Mouse (Mus musculus): ENCODE results near the gene Plppr3. TPM values are rescaled to one million over a fixed set of nuclear protein-coding genes. Genes with fewer than 3 reads are reported as not detected.
A peak's percentile ranks its signal among the peaks of the same experiment; 100 is the strongest.

The Plppr3 gene
- under 1 TPM; 0.16 to 0.50 TPM for total RNA-seq (2021)
- long read RNA-seq, experiment 1, partial matches to known transcripts: 0 of 7 reads
- long read RNA-seq, experiment 1, other reads (novel, unspliced or antisense): 7 of 7 reads
- long read RNA-seq, experiment 2, partial matches to known transcripts: 0 of 2 reads
- long read RNA-seq, experiment 2, other reads (novel, unspliced or antisense): 1 of 2 reads

DNA sequence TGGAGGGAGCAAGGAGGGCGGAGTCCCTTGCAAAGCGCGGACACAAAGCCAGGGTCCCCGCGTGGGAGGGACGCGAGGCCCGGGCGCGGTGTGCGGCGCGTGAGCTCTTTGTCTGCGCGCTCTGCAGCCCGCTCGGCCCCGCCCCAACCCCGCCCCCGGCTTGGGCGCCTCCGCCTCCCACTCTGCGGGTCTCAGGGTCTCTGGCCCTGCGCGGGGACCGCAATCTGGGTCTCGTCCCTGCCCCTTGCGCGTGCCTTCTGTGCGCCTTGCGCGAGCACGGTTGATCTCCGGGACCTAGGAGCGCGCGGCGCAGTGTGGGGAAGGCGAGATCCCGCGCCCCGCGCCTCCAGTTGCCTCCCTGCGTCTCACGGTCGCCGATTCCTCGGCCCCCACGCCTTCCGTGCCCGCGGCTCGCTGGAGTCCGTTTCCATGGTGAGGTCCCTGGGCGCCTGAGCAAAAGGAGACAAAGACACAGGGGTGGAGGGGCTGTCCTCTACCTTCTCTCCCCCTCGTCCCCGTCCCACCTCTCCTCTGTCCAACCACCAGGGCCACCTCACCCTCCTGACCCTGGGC is at the start of gene Plppr3, which contains the start of gene Prtn3:
TSS of gene Plppr3 (minus strand) at position 345 of the 573 bp plus-strand sequence.
TSS of gene Prtn3 (plus strand) at position 187 of the 573 bp plus-strand sequence.
- no peak for DNase-seq

GRCm38 (mm10) chr10:79921572-79921971 is 47.1 kb upstream of the Plppr3 start:
- no peak for DNase-seq

DNA sequence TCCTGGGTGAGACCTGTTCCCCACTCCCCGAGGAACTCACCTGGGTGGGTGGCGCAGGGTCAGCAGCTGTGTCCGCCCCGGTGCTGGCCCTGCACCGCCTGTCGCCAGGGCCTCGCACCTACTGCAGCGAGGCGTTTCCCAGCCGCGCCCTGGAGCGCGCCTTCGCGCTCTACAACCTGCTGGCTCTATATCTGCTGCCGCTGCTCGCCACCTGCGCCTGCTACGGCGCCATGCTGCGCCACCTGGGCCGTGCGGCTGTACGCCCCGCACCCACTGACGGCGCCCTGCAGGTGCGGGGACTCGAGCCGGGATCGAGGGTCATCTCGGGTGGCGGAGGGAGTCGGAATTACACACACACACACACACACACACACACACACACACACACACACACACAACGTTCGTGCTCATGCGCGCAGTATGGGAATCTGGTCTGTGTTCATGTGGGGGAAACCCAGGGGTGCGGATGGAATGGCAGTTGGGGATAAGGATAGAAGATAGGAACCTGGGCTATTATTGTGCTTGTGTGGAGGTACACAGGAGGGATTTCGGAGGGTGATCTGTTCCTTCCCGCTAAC is 46.6 kb upstream of the Plppr3 start, which contains the start of gene R3hdm4:
TSS of gene R3hdm4 (minus strand) at position 251 of the 578 bp plus-strand sequence.
- no peak for DNase-seq

DNA sequence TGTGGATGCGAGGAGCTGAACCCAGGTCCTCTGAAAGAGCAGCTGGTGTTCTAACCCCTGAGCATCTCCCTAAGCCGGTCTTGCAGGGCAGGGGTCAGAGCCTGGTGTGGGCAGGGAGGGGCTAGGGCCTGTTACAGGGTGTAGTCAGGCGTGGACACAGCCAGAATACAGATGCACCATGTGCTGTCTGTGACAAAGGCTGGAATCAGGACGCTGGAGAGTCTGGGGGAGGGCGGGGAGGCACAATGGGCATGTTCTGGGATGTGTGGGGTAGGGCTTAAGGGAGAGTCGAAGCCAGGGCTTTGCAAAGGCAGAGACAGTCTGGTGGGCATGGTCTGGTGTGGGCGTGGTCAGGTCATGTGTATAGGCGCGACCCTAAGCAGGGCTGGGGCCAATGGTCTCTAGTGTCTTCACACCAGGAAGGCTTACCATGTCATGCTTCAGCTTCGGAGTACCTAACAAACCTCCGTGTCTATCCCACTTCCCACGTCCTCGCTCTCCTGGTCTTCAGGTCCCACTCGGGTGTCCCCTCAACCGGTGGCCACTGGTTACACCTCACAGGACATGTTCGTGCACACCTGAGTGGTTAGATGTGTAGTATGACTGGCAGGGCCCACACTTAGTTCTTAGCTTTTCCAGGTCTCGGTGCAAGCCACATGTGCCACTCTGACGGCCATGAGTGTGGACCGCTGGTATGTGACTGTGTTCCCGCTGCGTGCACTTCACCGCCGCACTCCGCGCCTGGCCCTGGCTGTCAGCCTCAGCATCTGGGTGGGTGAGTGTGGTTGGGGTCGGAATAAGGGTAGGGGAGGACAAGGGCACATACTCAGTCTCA is 45.8 kb upstream of the Plppr3 start:
- DNase-seq: no peak

- no peak for DNase-seq
Observed at GRCm38 (mm10) chr10:79919251-79919849, 44.9 kb upstream of the Plppr3 start.

DNA sequence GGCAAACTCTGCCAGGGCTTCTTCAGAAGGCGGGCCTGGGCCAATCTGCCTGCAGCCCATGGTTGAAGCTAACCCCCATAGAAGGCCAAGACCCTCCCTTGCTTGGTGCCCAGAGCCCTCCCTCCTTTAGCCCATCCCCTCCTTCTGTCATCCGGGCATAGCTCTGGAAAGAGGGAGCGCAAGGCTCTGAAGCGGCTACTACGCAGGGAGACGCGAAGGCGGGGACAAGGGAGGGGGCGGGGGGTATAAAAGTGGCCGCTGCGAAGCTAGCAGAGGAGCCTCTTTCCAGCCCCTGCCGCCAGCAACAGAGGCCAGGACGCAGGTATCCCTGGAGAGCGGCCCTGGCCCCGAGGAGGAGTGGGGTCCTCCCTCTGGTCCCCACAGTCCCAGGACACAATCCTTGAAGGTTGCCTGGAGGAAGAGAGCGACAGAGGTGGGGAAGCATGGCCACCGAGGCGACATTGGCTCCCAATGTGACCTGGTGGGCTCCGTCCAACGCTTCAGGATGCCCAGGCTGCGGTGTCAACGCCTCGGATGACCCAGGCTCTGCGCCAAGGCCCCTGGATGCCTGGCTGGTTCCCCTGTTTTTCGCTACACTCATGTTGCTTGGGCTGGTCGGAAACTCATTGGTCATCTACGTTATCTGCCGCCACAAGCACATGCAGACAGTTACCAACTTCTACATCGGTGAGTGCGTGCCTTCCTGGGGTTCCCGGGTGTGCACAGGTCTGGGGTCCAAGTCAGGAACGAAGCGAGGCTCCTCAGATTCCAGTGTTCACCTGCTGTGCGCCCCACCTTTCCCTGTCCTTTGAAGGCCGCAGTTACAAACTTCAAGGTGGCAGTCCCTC is 44.0 kb upstream of the Plppr3 start:
- DNase-seq: peak in 1 of 2 experiments; percentile 43

DNA sequence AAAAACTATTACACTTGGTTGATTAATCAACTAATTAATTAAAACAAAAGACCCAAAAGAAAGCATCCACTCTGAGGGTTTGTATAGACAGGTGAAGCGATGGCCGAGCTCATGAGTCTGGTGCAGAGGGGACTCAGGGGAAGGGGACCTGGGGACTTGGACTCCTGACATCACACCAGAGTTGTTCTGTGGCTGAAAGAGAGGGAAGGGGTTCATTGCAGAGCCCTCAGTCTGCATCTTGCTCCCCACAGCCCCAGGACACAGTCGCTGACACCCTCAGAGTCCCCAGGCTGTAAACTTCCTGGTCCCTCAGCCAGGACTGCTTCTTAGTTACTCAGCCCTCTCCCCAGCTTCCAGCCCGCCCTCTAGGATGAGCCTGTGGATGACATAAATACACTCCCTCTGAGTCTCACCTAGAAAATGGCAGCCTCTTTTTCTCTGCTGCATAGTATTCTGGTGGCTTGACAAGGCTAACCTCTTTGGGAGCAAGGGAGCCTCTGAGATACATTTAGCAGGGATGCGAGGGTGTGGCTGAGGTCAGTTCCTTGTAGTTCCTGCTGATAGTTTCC is 43.2 kb upstream of the Plppr3 start:
- DNase-seq: no peak

DNA sequence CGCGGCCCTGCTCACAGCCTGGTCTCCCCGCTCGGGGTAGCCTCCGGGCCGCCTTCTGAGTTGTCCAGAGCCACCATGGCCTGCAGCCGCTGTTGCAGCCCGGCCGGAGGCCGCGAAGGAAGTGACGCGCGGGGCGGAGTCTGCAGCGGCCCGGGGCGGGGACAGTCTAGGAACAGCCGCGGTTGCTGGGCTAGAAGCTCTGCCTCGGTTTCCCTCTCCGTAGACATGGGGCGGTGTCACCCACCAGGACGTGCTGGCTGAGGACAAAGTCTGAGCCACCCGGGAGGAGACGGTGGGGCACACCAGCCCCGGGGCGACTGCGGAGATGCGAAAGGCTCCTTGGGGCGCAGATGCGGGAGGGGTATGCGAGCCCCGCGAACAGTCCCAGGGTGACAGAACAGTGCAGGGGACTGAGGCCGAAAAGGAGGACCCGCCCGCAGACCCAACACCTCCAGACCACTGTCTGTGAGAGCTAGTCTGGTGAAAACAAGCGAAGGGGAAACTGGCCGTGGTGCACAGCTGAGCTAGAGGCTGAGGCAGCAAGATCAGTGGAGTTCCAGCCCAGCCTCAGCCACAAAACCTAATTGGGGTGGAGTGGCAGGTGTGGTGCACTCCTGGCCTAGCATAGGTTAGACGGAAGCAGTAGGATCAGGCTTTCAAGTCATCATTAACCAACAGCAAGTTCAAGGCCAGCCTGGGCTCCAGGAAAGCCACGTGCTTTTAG is 42.5 kb upstream of the Plppr3 start, which contains the start of gene Kiss1r:
TSS of gene Kiss1r (plus strand) at position 164 of the 724 bp plus-strand sequence.
- peak; percentile 95 to 96 for DNase-seq

DNA sequence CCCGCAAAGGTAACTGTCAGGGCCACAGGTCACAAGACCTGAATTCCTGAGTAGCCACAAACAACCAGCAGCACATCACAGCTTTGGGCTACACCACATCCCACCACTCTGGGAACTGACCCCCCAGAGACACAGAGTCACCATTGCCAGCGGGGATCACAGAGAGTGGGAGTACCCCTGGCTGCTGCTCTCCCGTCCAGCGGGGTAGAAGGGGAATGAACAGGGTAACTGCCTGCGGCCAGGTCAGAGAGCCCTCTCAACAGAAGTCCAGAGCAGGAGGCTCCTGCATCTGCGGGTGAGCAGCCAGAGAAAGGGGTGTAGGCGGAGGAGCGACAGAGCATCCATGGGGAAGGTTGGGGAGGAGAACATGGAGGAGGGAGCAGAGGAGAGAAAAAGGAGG is 41.6 kb upstream of the Plppr3 start:
- no peak for DNase-seq

- no peak for DNase-seq
Observed at GRCm38 (mm10) chr10:79914948-79915596, 40.6 kb upstream of the Plppr3 start.

- DNase-seq: no peak
Observed at GRCm38 (mm10) chr10:79914131-79914947, 39.9 kb upstream of the Plppr3 start.

- DNase-seq: no peak
Observed at GRCm38 (mm10) chr10:79912412-79912811, 38.0 kb upstream of the Plppr3 start.

GRCm38 (mm10) chr10:79910556-79910955 is 36.1 kb upstream of the Plppr3 start, which contains the start of gene Gm26602:
Gm26602 (plus strand) TSS chr10:79910856.
- no peak for DNase-seq

DNA sequence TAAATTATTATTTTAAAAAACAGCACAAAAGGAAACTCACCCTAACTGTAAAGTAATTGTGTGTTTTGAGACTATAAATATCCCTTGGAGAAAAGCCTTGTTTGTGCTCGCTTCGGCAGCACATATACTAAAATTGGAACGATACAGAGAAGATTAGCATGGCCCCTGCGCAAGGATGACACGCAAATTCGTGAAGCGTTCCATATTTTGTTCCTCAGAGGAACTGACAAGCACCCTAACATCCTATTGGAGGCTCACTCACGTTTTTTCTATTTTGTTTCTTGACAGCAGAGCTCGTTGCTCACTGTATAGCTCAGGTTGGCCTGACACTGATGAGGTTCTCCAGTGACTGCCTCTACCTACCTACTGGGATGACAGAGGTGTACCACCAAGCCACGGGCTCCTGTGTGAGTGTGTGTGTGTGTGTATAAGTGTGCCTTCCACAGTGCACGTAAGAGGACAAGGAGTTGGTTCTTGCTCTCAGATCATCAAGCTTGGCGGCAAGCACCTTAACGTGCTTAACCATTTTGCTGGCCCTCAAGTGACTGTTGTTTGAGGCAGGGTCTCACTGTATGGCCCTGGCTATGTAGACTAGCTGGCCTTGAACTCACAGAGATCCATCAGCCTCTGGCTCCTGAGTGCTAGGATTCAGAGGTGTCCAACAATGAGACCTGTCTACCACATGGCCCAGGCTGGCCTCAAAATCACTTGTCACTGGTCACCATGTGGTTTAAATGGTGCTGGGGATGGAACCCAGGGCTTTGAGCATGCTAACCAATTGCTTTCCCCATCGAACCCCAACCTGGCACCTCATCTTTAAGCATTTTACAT is 34.9 kb upstream of the Plppr3 start:
- peak in 1 of 2 experiments; percentile 35 for DNase-seq

- DNase-seq: peak; percentile 96 to 99
Observed at GRCm38 (mm10) chr10:79908167-79909091, 34.0 kb upstream of the Plppr3 start, which contains the start of gene Med16. Med16 (minus strand) TSS chr10:79908923.

DNA sequence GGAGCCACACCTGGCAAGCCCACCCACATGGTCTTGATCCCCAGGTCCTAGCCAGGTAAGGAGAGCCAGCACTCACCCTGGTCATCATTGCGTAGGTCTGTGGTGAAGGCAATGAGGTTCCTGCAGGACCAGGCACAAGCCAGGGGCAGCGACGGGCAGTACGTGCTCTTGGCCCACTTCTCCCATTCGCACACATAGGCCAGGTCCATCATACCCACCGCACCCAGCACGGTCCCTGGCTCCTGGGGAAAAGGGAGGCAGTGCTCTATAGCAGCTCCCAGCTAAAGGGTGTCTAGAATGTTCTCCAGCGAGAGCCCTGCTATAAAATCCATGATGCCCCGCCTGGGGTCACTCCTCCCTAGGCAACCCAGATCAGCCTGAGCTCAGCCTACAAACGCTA is 33.0 kb upstream of the Plppr3 start:
- DNase-seq: no peak

All from adrenal gland, postnatal 36 days (tissue).